Mouse (Mus musculus) lung, adult 2 months (tissue): ENCODE data around the gene Rnf10.

Experiments used
- CTCF ChIP-seq: fragments of 200-500 bp; IDR thresholded peaks from 2 replicates; pipeline ENCODE4 v1.5.1; 2011; ENCODE audit warnings: mild to moderate bottlenecking, low read length, control low read depth; ENCODE audit not compliant: insufficient read depth
- POLR2A ChIP-seq: fragments of 200-500 bp; IDR thresholded peaks from 2 replicates; pipeline ENCODE4 v1.6.1; 2011; ENCODE audit warnings: low read depth, mild to moderate bottlenecking, control low read depth, low read length, borderline replicate concordance; ENCODE audit errors: extremely low read depth

DNA sequence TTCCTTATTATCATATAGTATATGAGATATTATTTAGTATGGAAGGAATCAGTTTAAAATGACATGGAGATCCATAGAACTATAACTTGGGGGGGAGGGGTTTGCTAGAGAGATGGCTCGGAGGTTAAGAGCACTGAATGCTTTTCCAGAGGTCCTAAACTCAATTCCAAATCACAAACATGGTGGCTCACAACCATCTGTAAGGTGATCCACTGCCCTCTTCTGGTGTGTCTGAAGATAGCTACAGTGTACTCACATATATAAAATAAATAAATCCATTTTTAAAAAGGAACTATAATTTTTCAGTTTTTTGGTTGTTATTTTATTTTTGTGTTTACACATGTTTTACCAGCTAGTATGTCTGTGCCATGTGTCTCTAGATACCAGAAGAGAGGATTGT, 1.7 kb upstream of the Rnf10 start:
- TF ChIP-seq POLR2A (no peak), CTCF (no peak)
